Mouse (Mus musculus) liver, adult 2 months (tissue): ENCODE data around the gene Ccl7.

Experiments used
- CTCF ChIP-seq: fragments of 200-500 bp; IDR thresholded peaks from 2 replicates; pipeline ENCODE4 v1.5.1; 2011; ENCODE audit warnings: low read depth, low read length, control low read depth
- POLR2A ChIP-seq: fragments of 200-500 bp; IDR thresholded peaks from 2 replicates; pipeline ENCODE4 v1.6.1; 2011; ENCODE audit warnings: low read length, control low read depth; ENCODE audit not compliant: insufficient read depth; ENCODE audit errors: extremely low read depth

GRCm38 (mm10) chr11:82063454-82063853, 17.9 kb downstream of the Ccl7 start:
- no peak for TF ChIP-seq POLR2A
- no peak for TF ChIP-seq CTCF
